Mouse (Mus musculus): ENCODE results near the gene Add1. TPM values are rescaled to one million over a fixed set of nuclear protein-coding genes. Genes with fewer than 3 reads are reported as not detected.

Gene Add1
- polyA plus RNA-seq, 1 experiment from 2014 or later, result 279 TPM

DNA sequence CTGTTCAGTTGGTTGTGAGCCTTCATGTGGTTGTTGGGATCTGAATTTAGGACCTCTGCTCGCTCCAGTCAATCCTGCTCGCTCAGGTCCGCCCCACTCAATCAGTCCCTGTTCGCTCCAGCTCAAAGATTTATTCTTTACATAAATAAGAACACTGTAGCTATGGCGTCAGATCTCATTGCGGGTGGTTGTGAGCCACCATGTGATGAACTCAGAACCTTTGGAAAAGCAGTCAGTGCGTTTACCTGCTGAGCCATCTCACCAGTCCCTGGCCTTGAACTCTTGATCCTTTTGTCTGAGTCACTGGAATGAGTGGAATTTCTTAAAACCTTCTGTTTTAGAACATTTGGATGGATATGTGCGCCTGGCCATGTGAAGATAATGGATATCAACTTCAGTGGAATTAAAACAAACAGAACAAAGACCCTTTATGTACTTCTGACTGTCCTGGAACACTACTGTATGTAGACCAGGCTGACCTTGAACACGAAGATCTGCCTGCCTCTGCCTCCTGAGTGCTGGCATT lies 19.8 kb downstream of the Add1 start:
- no peak for DNase-seq (ENCODE audit: low read depth, low spot score)
- ChIA-PET CTCF (no interaction called here), POLR2A (no interaction called here)
- no peak for TF ChIP-seq CTCF (IDR thresholded peaks at IDR 0.05)
- ATAC-seq, result no peak
- H3K27me3 ChIP-seq, result no peaks in the 10 kb centered on the region
- in situ Hi-C loops (cut with MboI; ENCODE audit: low pct_unique_long_range_greater_than_20kb), result no loop called here

GRCm38 (mm10) chr5:34604576-34604975 lies 31.1 kb downstream of the Add1 start:
- ATAC-seq (no peak), DNase-seq (ENCODE audit: low read depth, low spot score) (no peak)
- POLR2A ChIA-PET, result interaction anchor here (0.6 kb wide), 1 partner anchor 17 kb away, joined by 3 read pairs; no protein-coding TSS in a partner anchor
- no peaks in the 10 kb centered on the region for H3K27me3 ChIP-seq
- CTCF ChIA-PET, result interaction anchor here (1.1 to 1.9 kb wide), 3 partner anchors 13 to 88 kb away, joined by 4 read pairs; no protein-coding TSS in a partner anchor
- TF ChIP-seq CTCF (IDR thresholded peaks at IDR 0.05), result no peak
- in situ Hi-C loops (cut with MboI; ENCODE audit: low pct_unique_long_range_greater_than_20kb), result no loop called here

DNA sequence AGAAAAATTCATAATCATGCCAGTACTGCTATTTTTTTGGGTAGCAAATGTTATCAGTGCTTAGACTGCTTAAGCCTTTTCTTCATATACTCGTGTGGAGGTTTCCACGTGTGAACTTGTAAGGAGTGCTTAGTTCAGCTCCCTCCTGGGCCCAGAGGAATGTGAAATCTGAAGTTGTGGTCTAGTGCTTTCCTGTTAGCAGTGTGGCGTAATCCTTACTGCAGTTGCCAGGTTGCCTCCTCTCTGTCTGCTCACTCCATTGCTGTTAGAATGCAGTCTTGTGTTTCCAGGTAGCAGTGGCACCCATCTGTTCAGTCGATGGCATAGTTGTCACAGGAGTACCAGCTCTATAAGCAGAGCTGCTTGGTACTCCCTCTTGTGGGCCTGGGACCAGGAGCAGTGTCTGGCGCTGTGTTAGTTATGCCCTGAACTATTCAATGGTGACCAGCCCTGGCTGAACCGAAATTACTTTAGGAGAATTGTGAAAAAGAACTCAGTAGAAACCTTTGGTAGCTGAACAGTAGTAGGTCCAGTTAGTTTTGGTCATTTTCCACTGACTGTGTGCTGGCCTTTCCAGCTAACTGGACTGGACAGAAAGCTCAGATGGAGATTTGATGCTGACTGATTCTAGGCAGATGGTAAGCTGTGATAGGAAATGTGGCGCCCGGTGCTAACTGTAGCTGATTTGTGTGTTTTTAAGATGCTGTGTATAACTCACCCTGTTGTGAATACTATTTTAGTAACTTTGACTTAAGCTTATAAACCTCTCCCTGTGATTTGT lies 33.8 kb downstream of the Add1 start:
- ChIA-PET CTCF (interaction anchor here (1.0 to 2.8 kb wide), 3 partner anchors 9 to 20 kb away, joined by 3 to 9 read pairs (median 4); no protein-coding TSS in a partner anchor), POLR2A (interaction anchor here (1.0 to 1.1 kb wide), 2 partner anchors 9 to 89 kb away, joined by 3 read pairs; no protein-coding TSS in a partner anchor)
- H3K27me3 ChIP-seq, result no peaks in the 10 kb centered on the region
- no peak for DNase-seq (ENCODE audit: low read depth, low spot score)
- in situ Hi-C loops (cut with MboI; ENCODE audit: low pct_unique_long_range_greater_than_20kb), result no loop called here
- no peak for ATAC-seq
- TF ChIP-seq CTCF (IDR thresholded peaks at IDR 0.05), result no peak

DNA sequence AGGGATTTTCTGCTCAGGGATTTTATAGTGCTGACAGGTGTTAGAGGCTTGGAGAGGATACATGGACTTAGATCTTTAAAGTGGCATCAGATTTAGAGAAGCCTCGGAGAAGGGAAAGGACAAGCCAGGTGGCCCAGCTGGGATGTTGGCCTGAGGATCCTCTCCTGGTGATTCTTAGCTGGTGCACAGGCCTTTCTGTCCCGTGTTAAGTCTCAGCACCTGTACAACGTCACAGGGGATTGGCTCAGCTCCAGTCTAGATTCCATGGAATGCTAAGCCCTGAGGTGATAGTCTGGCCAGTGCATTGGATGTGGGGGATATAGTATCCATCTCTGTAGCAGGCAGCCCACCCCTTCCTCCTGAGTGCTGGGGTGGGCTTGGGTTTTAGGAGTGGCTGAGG lies 34.8 kb downstream of the Add1 start:
- CTCF ChIA-PET, result no interaction called here
- in situ Hi-C loops (cut with MboI; ENCODE audit: low pct_unique_long_range_greater_than_20kb), result no loop called here
- ATAC-seq (no peak), DNase-seq (ENCODE audit: low read depth, low spot score) (no peak)
- no peaks in the 10 kb centered on the region for H3K27me3 ChIP-seq
- POLR2A ChIA-PET, result no interaction called here
- TF ChIP-seq CTCF (IDR thresholded peaks at IDR 0.05), result no peak

DNA sequence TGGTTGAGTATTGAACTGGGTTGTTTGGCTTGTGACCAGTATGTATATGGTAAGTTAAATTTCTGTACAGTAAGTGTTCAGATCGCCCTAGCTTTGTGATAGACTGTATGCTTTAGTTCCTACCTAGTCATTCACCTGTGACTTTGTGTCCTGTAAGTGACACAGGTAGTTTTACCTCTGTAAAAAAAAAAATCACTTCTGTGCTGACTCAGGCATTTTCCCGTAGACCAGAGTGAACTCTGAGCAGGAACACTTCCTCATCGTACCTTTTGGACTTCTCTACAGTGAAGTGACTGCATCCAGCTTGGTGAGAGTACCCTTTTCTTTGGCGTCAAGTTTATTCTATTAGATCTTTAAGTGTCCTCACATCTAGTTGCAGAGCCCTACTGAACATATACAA lies 36.5 kb downstream of the Add1 start:
- in situ Hi-C loops (cut with MboI; ENCODE audit: low pct_unique_long_range_greater_than_20kb), result no loop called here
- TF ChIP-seq CTCF (IDR thresholded peaks at IDR 0.05), result no peak
- CTCF ChIA-PET, result interaction anchor here (1.4 kb wide), 1 partner anchor 32 kb away, joined by 3 read pairs; no protein-coding TSS in a partner anchor
- no peaks in the 10 kb centered on the region for H3K27me3 ChIP-seq
- ATAC-seq, result no peak
- POLR2A ChIA-PET, result interaction anchor here (0.7 kb wide), 1 partner anchor 943 kb away, joined by 10 read pairs; no protein-coding TSS in a partner anchor
- DNase-seq (ENCODE audit: low read depth, low spot score), result no peak

DNA sequence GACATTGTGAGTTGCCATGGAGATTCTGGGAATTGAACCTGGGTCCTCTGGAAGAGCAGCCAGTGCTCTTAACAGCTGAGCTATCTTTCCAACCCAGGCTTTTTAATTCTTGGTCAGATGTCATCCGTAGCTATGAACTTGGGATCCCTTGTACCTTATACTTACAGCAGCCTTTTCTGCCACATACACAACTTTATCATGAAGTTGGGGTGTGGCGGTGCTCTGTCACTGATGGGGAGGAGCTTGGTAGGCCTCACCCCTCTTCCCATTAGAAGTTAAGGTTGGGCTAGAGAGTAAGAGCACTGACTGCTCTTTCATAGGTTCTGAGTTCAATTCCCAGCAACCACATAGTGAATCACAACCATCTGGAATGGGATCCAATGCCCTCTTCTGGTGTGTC lies 59.5 kb downstream of the Add1 start:
- ChIA-PET CTCF (interaction anchor here (0.9 to 1.7 kb wide), 4 partner anchors 10 to 91 kb away, joined by 3 to 5 read pairs (median 4); no protein-coding TSS in a partner anchor), POLR2A (no interaction called here)
- no peak for TF ChIP-seq CTCF (IDR thresholded peaks at IDR 0.05)
- ATAC-seq (no peak), DNase-seq (ENCODE audit: low read depth, low spot score) (no peak)
- in situ Hi-C loops (cut with MboI; ENCODE audit: low pct_unique_long_range_greater_than_20kb), result no loop called here
- no peaks in the 10 kb centered on the region for H3K27me3 ChIP-seq

DNA sequence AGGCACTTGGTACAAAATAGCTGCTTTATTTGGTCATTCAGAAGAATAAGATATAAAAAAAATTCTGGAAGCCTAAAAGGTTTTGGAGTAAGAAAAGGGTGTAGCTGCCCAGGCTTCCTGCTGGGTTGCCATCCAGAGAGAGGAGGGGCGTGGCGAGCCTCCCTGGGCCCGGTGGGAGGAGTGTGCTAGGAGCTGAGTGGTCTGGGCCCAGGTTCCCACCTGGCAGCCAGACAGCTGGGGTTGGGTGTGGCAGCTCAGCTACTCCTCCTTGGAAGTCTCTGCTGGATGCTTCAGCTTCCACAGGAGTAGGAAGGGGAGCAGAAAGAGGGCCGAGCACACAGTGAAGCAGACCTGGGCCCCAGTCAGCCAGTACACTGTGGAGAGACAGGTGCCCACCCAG lies 60.2 kb downstream of the Add1 start:
- no peak for ATAC-seq
- TF ChIP-seq CTCF (IDR thresholded peaks at IDR 0.05), result no peak
- POLR2A ChIA-PET, result interaction anchor here (0.9 kb wide), 1 partner anchor 26 kb away, joined by 3 read pairs; the partner anchor contains the start of genes Grk4 and Nop14
- no peaks in the 10 kb centered on the region for H3K27me3 ChIP-seq
- in situ Hi-C loops (cut with MboI; ENCODE audit: low pct_unique_long_range_greater_than_20kb), result no loop called here
- no peak for DNase-seq (ENCODE audit: low read depth, low spot score)
- CTCF ChIA-PET, result interaction anchor here (0.9 to 1.2 kb wide), 2 partner anchors 16 to 92 kb away, joined by 3 read pairs; no protein-coding TSS in a partner anchor

DNA sequence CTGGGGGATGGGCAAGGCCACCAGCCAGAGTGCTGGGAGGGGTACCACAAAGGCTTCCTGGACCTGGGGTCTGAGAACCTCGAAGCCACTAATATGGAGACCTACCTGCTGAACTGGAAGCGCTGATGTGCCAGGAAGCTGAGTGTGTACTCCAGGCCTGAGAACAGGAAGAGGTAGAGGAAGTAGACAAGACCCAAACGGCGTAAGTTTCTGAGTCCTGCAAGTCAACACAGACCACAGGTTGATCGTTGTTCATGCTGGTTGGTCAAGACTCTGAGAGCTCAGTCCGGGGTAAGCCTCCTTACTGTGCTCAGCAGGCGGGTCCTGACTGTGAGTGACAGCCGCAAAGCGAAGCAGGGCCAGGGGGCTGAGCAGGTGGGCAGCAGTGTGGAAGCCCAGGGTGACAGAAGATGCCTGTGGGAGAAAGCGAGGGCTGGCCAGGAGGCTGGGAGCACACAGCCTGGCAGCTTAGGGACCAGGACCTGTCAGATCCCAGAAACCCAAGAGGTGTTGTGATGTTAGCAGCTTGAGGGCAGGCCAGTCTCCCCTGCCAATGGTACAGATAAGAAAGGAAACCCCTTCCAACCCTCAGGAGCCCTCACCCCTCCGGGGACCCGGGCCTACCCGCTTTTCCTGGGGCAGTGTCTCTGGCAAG lies 61.4 kb downstream of the Add1 start:
- ATAC-seq (no peak), DNase-seq (ENCODE audit: low read depth, low spot score) (no peak)
- no peak for TF ChIP-seq CTCF (IDR thresholded peaks at IDR 0.05)
- in situ Hi-C loops (cut with MboI; ENCODE audit: low pct_unique_long_range_greater_than_20kb), result loop anchor here (5.0 kb wide), 1 partner anchor 123 kb away; the partner anchor contains the start of gene Tnip2
- POLR2A ChIA-PET, result interaction anchor here (1.3 to 3.1 kb wide), 3 partner anchors 11 to 61 kb away, joined by 3 to 17 read pairs (median 9); partner anchors contain the start of gene Add1
- no peaks in the 10 kb centered on the region for H3K27me3 ChIP-seq
- CTCF ChIA-PET, result interaction anchor here (3.5 to 4.9 kb wide), 2 partner anchors 11 to 25 kb away, joined by 29 to 30 read pairs; partner anchors contain the start of genes Grk4 and Nop14

DNA sequence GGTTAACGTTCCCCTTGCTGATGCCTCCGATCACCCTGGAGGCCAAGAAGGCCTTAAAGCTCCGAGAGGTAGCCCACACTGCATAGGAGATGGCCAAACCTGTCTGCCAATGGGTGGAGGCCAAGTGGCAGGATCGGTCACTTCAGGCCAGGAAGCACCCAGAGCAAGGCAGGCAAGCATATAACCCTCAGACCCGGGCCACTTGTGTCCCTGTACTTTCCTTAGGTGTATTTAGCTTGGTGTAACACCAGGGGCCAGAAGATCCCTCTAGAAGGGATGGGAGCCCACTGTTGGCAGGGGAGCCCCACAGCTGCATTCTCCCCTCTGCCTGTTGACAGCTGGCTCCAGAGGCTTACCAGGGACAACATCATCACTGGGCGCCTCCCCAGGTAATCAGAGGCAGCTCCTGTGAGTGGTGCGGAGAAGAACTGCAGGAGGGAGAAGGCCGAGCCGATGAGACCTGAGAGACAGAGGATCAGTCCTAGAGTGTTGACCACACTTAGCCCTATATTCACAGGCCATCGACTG lies 62.3 kb downstream of the Add1 start:
- POLR2A ChIA-PET, result interaction anchor here (0.7 to 3.1 kb wide), 12 partner anchors 12 to 253 kb away, joined by 3 to 17 read pairs (median 4); partner anchors contain the start of genes Add1, Grk4 and Nop14
- DNase-seq (ENCODE audit: low read depth, low spot score) (no peak), ATAC-seq (no peak)
- no peaks in the 10 kb centered on the region for H3K27me3 ChIP-seq
- CTCF ChIA-PET, result interaction anchor here (1.0 to 4.9 kb wide), 13 partner anchors 9 to 122 kb away, joined by 3 to 30 read pairs (median 5); partner anchors contain the start of genes Grk4, Nop14 and Tnip2
- no peak for TF ChIP-seq CTCF (IDR thresholded peaks at IDR 0.05)
- in situ Hi-C loops (cut with MboI; ENCODE audit: low pct_unique_long_range_greater_than_20kb), result loop anchor here (5.0 kb wide), 1 partner anchor 123 kb away; the partner anchor contains the start of gene Tnip2
